Mouse (Mus musculus) right cerebral cortex, postnatal 10 days (tissue): ENCODE measurements around the gene Dnah5.

ENCODE experiments used
- DNase-seq, 2 experiments: peaks; one replicate each; pipeline ENCODE4 v3.0.0; 2021; ENCODE audit warnings: low spot score in 2 of 2

The Dnah5 gene

GRCm38 (mm10) chr15:28203111-28204075, at the start of gene Dnah5:
TSS of gene Dnah5 (plus strand) at chr15:28203752.
- no peak for DNase-seq

DNA sequence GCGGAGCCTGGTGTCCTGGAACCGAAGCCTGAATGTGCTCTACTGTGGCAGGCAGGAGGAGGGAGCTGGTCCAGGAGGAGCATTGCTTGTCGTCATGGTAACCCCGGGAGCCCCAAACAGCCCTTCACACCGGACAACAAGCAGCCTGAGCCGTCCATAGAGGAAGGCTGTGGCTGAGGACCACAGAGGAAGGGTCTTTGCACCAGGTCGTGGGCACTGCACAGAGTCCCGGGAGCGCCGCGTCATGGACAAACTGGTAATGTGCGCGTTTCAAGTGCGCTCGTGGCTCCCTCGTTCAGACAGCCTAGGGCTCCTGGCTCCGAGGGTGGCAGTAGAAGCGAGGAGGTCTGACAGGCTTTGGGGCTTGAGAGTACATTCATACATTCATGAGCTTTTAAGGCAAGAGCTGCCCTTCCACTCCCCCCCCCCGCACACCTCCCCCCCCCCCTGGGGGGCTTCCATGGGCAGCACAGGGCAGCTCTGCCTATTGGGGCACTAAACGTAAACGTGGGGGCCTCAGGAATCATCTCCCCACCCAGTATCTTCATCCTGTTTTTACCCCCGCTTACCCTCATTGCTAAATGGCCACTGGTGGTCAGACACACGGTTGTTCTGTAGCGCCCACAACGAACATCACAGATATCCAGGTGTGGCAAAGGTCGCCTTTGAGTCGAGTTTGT, 48.6 kb upstream of the Dnah5 start:
- DNase-seq, result peak; percentile 71 to 81

- peak; percentile 63 to 75 for DNase-seq
Measured at GRCm38 (mm10) chr15:28158771-28159489, 44.6 kb upstream of the Dnah5 start.

DNA sequence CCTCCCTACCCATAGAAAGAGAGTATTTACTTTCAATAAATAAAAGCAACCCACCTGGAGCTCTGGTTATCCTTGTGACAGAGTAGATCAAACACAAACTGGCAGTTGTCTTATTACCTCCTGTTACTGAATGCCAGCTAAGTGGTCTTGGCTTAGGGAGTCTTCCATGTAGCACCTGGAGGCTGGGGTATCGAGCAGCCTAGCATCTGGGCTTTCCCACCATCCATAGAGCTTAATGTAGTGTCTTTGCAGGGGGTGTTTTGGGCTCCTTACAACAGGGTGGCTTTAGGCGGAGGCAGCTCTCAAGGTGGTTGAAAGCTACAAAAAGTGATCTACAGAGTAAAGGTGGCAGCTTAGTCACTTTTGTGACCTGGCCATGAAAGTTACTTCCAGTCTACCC, 41.3 kb upstream of the Dnah5 start:
- DNase-seq, result no peak

DNA sequence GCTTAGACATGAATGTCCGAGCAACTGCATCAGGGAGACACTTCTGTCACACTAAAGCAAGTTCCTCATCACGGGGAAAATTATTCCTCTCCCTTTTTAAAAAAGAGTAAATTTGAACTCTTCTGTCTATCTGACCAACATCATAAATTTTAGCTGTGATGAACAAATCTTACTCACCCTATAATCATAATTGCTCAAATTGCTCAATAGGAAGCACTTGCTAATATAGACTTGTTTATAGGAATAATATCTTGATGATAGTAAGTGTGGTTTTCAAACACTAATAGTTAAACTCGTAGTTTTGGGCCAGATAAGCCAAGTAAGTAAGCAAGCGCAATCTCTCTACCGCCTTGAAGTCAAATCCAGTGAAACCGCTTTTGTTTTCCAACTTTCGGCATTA, 38.3 kb upstream of the Dnah5 start:
- no peak for DNase-seq

DNA sequence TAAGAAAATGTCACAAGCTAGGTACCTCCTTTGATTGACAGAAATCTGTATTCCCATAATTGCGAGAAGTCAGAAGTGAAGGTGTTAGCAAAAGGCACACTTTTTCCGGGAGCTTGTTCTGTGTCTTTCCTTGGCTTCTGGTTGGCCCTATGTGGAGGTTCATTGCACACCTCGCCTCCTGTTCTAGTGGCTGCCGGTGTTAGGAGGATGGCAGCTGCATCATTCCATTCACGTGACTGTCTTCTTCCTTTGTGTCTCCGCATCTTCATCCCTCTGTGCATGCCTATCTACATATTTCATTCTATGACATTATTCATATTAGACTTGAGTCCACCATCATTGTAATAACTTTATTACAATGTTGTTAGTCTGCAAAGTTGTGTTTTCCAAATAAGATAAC, 37.5 kb upstream of the Dnah5 start:
- no peak for DNase-seq

DNA sequence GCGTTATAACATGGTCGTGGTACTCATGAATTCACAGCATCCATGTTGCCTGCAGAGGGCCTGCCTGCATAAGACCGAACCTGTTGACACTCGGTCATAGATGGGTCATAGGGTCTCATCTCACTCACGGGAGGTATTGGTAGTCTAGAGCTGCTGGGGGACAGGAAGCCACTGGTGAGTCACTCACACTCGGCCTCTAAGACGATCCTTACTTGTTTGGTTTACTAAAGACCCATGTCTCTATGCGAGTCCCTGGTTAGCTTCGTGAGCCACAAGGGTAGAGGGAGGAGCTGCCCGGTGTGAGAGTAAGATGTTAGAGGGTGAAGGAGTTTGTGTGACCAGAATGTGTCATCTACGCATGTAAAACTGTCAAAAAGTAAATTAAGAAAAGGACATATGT, 24.6 kb upstream of the Dnah5 start:
- no peak for DNase-seq

DNA sequence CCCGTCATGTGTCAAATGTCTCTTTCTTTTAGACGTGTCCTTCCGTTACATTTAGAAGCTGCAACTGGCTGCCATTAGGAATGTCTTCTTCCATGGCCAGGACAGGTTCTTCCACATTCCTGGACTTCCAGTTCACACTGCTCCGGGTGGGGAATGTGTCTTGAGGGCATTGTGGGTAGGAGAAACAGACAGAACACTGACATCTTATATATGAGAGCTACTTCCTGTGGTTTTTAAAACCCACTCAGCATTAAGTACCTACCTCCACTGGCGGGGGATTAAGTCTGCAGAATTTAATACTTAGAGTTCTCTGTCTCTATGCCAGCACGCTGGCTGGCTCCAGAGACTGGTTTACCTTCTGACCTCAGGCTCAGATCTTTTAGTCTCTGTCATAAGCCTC, 24.0 kb upstream of the Dnah5 start:
- no peak for DNase-seq

DNA sequence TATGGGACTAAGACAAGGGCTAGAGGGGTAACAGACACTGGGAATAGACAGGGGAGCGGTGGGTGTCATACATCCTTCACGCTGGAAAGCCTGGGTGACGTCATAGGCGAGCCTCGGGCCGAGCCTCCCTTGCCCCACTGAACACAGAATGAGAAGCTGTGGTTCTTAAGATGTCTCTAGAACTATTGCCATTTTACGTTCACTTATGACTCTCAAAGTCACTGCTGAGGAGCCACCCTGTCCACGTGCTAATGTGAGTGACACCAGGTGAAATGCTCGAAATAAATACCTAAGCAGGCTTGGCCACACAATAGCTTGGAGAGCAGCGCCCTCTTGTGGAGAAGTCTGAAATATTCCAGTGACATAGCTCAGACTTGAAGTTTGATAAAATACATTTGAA, 21.7 kb upstream of the Dnah5 start:
- DNase-seq, result peak; percentile 83 to 87

- no peak for DNase-seq
Measured at GRCm38 (mm10) chr15:28182567-28182966, 21.0 kb upstream of the Dnah5 start.

DNA sequence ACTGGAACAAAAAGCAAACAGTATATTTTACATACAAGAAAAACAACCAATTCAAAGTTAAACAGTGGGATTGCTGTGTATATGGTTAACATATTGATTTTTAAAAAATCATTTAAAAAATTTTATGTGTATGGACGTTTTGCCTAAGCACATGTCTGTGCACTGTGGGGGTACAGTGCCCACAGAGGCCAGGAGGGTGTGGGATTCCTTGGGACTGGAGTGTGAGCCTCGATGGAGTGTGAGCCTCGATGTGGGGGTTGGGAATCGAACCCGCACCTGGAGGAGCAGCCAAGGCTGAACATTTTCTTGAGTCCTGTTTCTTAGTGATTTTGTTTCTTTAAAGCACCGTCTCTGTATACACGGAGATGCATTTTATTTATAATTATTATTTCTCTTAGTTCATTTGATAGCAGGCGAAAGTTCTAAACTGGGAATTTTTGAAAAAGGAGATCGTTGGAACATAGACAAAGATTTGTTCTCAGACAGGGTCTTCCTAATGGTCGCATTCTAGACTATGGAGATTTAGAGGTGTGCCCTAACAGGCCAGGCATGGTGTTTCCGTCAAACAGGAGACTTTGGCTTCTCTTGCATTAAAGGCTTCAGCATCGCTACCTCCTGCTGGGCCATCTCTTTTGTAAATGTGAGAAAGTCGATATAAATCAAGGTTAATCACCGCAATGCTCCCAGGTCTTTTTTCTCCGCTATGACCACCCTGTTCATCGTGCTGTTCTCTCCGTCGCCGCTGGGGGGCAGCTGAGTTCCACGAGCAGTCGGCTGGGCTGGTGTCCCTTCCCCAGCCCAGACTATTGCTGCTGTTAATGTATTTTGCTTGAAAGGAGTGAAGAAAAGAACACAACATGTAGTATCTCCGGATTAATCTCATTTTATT, 15.8 kb upstream of the Dnah5 start:
- peak; percentile 83 to 89 for DNase-seq

GRCm38 (mm10) chr15:28188361-28189011, 15.1 kb upstream of the Dnah5 start:
- DNase-seq, result no peak

- no peak for DNase-seq
Measured at GRCm38 (mm10) chr15:28189668-28190067, 13.9 kb upstream of the Dnah5 start.

- DNase-seq, result no peak
Measured at GRCm38 (mm10) chr15:28198609-28199008, 4.9 kb upstream of the Dnah5 start.

GRCm38 (mm10) chr15:28204626-28205025, 1.1 kb downstream of the Dnah5 start:
- no peak for DNase-seq

DNA sequence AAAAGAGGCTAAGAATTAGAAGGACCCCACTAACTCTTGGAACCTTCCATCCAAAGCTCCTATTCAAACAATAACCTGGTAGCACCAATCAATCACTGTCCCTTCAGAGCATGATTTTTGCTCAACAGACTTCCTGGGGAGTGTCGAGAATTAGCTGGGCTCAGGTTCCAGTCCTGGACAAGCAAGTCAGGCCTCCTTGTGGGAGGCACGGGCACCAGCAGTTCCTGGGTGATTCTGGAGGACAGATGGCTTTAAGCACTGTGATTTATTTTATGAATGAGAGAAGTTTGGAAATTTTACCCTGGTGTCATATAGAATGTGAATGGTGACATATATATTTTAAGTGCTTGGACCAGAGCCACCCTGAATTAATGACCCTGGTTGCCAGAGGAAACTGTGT, 4.0 kb downstream of the Dnah5 start:
- no peak for DNase-seq

DNA sequence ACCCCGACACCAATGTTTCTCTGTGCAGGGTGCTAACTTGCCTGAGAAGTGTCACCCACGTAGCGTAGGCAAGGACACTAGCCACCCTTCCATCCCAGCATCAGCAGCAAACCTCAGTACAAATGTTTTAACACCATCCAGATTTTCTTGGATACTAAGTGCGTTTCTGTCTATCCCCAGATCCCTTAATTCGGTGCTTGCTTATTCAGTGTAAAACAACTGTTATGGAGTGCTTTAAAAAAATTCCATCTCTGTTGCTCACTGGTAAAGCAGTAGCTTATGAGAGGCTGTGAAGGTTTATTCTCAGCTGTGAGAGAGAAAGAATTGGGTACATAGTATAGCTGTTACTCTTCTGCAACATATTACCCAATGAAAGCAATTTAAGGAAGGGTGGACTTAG, 9.5 kb downstream of the Dnah5 start:
- DNase-seq, result no peak

DNA sequence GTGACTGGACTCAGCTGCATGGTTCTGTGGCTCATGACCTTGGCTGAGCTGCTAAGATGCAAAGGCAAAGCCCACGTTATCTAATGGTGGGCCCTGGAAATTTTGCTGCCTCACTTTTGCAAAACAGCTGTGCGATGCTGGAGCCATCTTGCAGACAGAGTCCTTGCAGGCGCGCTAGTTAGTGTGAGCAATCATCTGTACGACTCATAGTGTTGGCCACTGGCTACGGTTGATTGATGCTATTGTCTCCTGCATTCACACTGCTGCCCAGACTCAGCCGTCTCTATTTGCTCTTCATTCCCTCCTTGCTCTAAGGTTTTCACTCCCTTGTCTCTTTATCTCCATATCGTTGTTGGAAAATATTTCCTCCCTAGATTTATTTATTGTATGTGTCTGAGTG, 12.8 kb downstream of the Dnah5 start:
- no peak for DNase-seq

GRCm38 (mm10) chr15:28227316-28227715, 23.8 kb downstream of the Dnah5 start:
- DNase-seq, result no peak

DNA sequence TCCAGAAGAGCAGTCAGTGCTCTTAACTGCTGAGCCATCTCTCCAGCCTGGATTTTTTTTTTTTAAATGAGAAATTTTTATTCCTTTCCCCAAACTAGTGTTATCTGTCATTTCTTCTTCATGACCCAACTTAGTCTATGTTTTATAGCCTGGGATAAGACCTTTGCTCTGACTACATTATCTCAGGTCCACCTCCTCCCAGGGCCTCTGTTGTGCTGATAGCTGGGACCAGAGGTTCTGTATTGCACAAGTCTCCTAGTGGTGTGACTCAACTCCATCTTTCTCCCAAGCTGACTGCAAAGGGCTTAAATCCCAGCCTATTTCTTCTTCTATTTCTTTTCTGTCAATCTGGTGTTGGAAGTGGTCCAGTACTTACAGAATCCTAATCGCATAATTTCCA, 56.7 kb downstream of the Dnah5 start:
- no peak for DNase-seq

DNA sequence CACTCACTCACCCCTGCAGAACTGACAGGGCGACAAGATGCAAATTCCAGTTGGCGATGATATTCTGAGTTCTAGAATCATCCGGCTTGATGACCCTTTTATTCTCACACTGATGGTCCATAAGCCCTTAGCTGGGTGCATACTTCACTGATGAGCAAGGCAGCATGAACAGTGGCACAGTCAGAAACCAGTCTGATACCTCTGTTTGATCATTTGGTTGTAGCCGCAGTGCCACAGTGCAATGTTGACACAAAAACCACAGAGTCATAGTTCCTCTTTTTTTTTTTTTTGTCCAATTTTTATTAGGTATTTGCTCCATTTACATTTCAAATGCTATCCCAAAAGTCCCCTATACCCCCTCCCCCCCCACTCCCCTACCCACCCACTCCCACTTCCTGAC, 95.9 kb downstream of the Dnah5 start:
- no peak for DNase-seq
